Comparison of ENCODE assay signal across 13 mouse cellular contexts in the genomic region with DNA sequence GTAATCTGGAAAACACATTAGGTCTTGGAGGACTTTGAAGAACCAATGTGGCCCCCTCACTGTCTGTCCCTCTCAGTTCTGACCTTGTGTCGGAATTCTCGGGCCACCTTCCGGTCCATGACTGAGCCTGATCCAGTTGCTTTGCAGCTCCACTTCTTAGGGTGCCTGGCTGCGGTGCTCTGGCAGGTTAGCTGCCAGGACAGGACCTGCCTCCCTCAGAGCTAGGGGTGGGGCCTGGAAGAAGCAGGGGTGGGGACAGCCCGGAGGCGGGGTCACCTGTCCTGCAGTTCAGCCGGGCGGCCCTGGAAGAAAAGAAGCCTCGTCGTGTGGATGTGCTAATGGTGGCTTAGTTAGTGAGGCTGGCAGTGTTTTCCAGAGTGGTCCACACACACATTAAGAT. TPM values are rescaled to one million over a fixed set of nuclear protein-coding genes. Genes with fewer than 3 reads are reported as not detected.
DNase-seq lines count a peak whose midpoint lies in the region; ATAC-seq and TF ChIP-seq lines count a peak whose summit lies in the region.
"Had no signal": no experiment of that assay in that cellular context is flagged by ENCODE, and none has a peak within 500 bp of the region (broad histone marks: within the 10 kb centered on the region; RNA-seq: fewer than 3 reads in every experiment).

A gene (minus strand): TSS at position 158 of the 400 bp plus-strand sequence.

- peaks cover 2% of the 10 kb centered on the region; the same call in 1 of the 2 replicates for H3K9me3 ChIP-seq in heart, embryonic 12.5 days (replicated peaks)
- no peaks in the 10 kb centered on the region for H3K9me3 ChIP-seq in embryonic facial prominence, embryonic 10.5 days
- no peaks in the 10 kb centered on the region for H3K9me3 ChIP-seq in intestine, postnatal 0 days (ENCODE audit: control insufficient read depth)
- H3K9me3 ChIP-seq: hindbrain, embryonic 13.5 days; limb, embryonic 13.5 days; neural tube, embryonic 12.5 days had no signal

- no peak within 1 kb of the TSS; the same call in 1 of the 2 replicates for H3K4me3 ChIP-seq in heart, embryonic 12.5 days
- H3K4me3 ChIP-seq in embryonic facial prominence, embryonic 10.5 days = no peak within 1 kb of the TSS
- peak within 1 kb of the TSS; percentile 41 for H3K4me3 ChIP-seq in intestine, postnatal 0 days (ENCODE audit: low read depth, low read length)
- H3K4me3 ChIP-seq: hindbrain, embryonic 13.5 days; limb, embryonic 13.5 days; neural tube, embryonic 12.5 days had no signal

- H3K27me3 ChIP-seq in heart, embryonic 12.5 days (replicated peaks) = peaks cover 11% of the 10 kb centered on the region; the same call in 1 of the 2 replicates
- peaks cover 17% of the 10 kb centered on the region; the same call in 1 of the 2 replicates for H3K27me3 ChIP-seq in embryonic facial prominence, embryonic 10.5 days (replicated peaks; ENCODE audit: low read depth, poor library complexity, severe bottlenecking)
- H3K27me3 ChIP-seq in intestine, postnatal 0 days (replicated peaks; ENCODE audit: control insufficient read depth, insufficient read depth, low read length) = no peaks in the 10 kb centered on the region
- H3K27me3 ChIP-seq: hindbrain, embryonic 13.5 days; limb, embryonic 13.5 days; neural tube, embryonic 12.5 days had no signal

- H3K4me2 ChIP-seq in heart, embryonic 12.5 days = peak within 1 kb of the TSS; percentile 30
- H3K4me2 ChIP-seq in intestine, postnatal 0 days (replicated peaks; ENCODE audit: low read depth) = peak within 1 kb of the TSS; percentile 70
- H3K4me2 ChIP-seq: hindbrain, embryonic 13.5 days; limb, embryonic 13.5 days; neural tube, embryonic 12.5 days had no signal

- no peak within 1 kb of the TSS for H3K27ac ChIP-seq in heart, embryonic 12.5 days (ENCODE audit: poor library complexity, severe bottlenecking)
- H3K27ac ChIP-seq in embryonic facial prominence, embryonic 10.5 days (replicated peaks) = peak within 1 kb of the TSS; percentile 19; the same call in 1 of the 2 replicates
- peak within 1 kb of the TSS; percentile 91 for H3K27ac ChIP-seq in intestine, postnatal 0 days (ENCODE audit: low read depth, low read length)
- H3K27ac ChIP-seq: limb, embryonic 13.5 days; neural tube, embryonic 12.5 days had no signal

- DNase-seq in heart, adult 9 months (ENCODE audit: low spot score in 2 of 2) = no peak
- peak; percentile 39 for DNase-seq in embryonic facial prominence, embryonic 10.5 days (ENCODE audit: low spot score)
- peak; percentile 60 for DNase-seq in large intestine, adult 2 months (ENCODE audit: low read depth, low spot score)
- no peak for DNase-seq in layer of hippocampus, adult 11-12 months (ENCODE audit: low spot score)
- no peak for DNase-seq in frontal cortex, postnatal 10 days (ENCODE audit: low spot score in 2 of 2)
- no peak for DNase-seq in gastrocnemius, adult 18-20 months (ENCODE audit: low spot score)
- DNase-seq: thymus, postnatal 14 days had no signal

- WGBS in heart, embryonic 12.5 days = 17% methylated on average over 10 of the region's 10 CpGs
- 16% methylated on average over 10 of the region's 10 CpGs for WGBS in embryonic facial prominence, embryonic 10.5 days
- 14% methylated on average over 10 of the region's 10 CpGs for WGBS in intestine, postnatal 0 days
- WGBS in large intestine, adult 2 months = 14% methylated on average over 10 of the region's 10 CpGs

- peaks cover 23% of the 10 kb centered on the region for H3K4me1 ChIP-seq in heart, embryonic 12.5 days (replicated peaks)
- peaks cover 35% of the 10 kb centered on the region for H3K4me1 ChIP-seq in embryonic facial prominence, embryonic 10.5 days
- no peaks in the 10 kb centered on the region for H3K4me1 ChIP-seq in intestine, postnatal 0 days (replicated peaks; ENCODE audit: control insufficient read depth, insufficient read depth, low read length)
- H3K4me1 ChIP-seq: neural tube, embryonic 12.5 days had no signal

- no peak within 1 kb of the TSS for H3K9ac ChIP-seq in heart, embryonic 12.5 days
- peak within 1 kb of the TSS; percentile 64 for H3K9ac ChIP-seq in intestine, postnatal 0 days (ENCODE audit: low read depth, low read length)
- H3K9ac ChIP-seq: hindbrain, embryonic 13.5 days; limb, embryonic 13.5 days; neural tube, embryonic 12.5 days had no signal

- H3K36me3 ChIP-seq in heart, embryonic 12.5 days = no peaks in the 10 kb centered on the region
- no peaks in the 10 kb centered on the region for H3K36me3 ChIP-seq in embryonic facial prominence, embryonic 10.5 days (replicated peaks)
- no peaks in the 10 kb centered on the region; the same call in 1 of the 2 replicates for H3K36me3 ChIP-seq in intestine, postnatal 0 days (ENCODE audit: control insufficient read depth, insufficient read depth)
- H3K36me3 ChIP-seq: hindbrain, embryonic 13.5 days; limb, embryonic 13.5 days; neural tube, embryonic 12.5 days had no signal

- ATAC-seq in heart, embryonic 12.5 days (ENCODE audit: insufficient number of reproducible peaks, low FRiP score) = no peak
- peak; percentile 70 for ATAC-seq in intestine, postnatal 0 days

- no peak for TF ChIP-seq CTCF in intestine, postnatal 0 days (IDR thresholded peaks at IDR 0.05; ENCODE audit: low read depth)

RNA-seq across cellular contexts. Expression of the gene that starts here (rescaled TPM):
- polyA plus RNA-seq in heart, embryonic 12.5 days (2016; fragmentation: Nextera tagmentation; extraction: Ambion mirVana) = 2.3 and 2.4 TPM in 2 replicates
- 4.4 and 5.0 TPM in 2 replicates for polyA plus RNA-seq in embryonic facial prominence, embryonic 10.5 days (2016; fragmentation: Nextera tagmentation; extraction: Ambion mirVana)
- 132 and 142 TPM in 2 replicates for polyA plus RNA-seq in intestine, postnatal 0 days (2015; fragmentation: Nextera tagmentation; extraction: Ambion mirVana)
- polyA plus RNA-seq in large intestine, adult 2 months (2012; rRNA removed) = 94.9 and 124 TPM in 2 replicates
- total RNA-seq in gastrocnemius, adult 18-20 months (2021) = 10 to 100 TPM in 1 of 2 experiments, 1 to 10 TPM in 1; 9.5 to 11.0 TPM
- total RNA-seq: megakaryocyte-erythroid progenitor cell, adult 5-6 weeks had no signal

Comparison
In these comparisons a context has a peak if more than half of its experiments do, and no peak if none do; other contexts are left out.
1. RNA of the gene that starts here (polyA plus RNA-seq): 132 to 142 TPM in intestine, postnatal 0 days and 94.9 to 124 TPM in large intestine, adult 2 months; 4.4 to 5.0 TPM in embryonic facial prominence, embryonic 10.5 days and 2.3 to 2.4 TPM in heart, embryonic 12.5 days; every median in the first group is over 10 times any median in the second.
2. DNase-seq: peak in embryonic facial prominence, embryonic 10.5 days (single experiment) and large intestine, adult 2 months (single experiment); none in heart, adult 9 months (0 of 2), layer of hippocampus, adult 11-12 months (single experiment), frontal cortex, postnatal 10 days (0 of 2) and gastrocnemius, adult 18-20 months (single experiment).